Mouse (Mus musculus): ENCODE results near the gene Fryl.

The Fryl gene

GRCm38 (mm10) chr5:73255321-73256251, 833 bp downstream of the Fryl start:
- peak; percentile 45 to 55 for DNase-seq

- no peak for DNase-seq
Observed at GRCm38 (mm10) chr5:73254660-73255059, 1.8 kb downstream of the Fryl start.

DNA sequence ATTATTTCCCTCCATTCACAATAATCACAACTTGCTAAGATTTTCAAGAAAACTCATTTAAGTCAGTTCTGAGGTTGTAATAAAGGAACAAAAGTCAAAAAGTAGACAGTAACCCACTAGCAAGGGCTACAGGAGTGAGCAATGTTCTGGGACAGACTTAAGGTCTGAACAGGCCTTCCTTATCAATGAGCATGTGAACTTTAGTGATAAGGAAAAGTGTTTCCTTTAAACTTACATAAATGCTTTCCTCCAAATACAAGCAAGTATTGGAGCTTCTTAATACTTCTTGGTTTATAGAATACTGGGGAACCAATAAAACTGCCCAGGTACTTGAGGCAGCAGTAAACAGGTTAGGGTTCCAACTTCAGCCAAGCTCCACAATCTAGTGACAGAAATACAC, 3.7 kb downstream of the Fryl start:
- no peak for DNase-seq

GRCm38 (mm10) chr5:73249341-73249740, 7.1 kb downstream of the Fryl start:
- DNase-seq, result no peak

DNA sequence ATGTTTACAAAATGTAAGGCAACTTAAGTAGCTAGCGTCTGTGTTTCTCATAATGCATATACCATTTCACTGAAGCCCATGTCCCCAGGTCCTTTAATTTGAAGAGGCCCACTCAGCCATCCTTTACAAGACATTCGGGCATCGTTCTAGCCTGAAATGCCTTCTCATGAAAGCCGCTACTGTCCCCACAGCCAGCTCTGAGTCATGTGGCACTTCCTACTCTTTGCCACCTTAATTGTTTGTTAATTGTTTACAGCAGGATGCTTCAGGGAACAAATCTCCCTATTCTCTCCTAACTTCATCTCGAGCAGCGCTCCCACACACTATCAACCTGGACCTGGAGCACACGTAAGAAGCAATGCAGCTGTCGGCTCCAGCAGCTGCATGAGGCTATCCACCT, 8.2 kb downstream of the Fryl start:
- DNase-seq, result no peak

DNA sequence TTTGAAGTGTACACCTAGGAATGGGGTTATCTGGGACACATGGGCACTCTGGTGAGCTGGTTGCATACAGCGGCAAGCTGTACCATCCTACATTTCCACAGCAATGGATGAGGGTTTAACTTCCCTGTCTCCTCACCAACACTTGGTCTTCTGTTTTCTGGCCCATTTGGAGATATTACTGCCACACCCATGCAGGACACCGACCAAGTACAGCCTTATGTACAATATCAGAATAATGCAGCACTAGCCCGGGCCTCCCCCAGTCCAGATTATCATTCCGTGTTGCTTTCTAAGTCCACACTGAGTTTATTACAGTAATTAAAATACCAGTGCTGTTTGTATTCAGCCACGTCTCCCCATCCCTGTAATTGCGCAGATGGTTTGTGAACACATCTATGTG, 10.0 kb downstream of the Fryl start:
- no peak for DNase-seq

- no peak for DNase-seq
Observed at GRCm38 (mm10) chr5:73244403-73244802, 12.0 kb downstream of the Fryl start.

- no peak for DNase-seq
Observed at GRCm38 (mm10) chr5:73241966-73242365, 14.5 kb downstream of the Fryl start.

DNA sequence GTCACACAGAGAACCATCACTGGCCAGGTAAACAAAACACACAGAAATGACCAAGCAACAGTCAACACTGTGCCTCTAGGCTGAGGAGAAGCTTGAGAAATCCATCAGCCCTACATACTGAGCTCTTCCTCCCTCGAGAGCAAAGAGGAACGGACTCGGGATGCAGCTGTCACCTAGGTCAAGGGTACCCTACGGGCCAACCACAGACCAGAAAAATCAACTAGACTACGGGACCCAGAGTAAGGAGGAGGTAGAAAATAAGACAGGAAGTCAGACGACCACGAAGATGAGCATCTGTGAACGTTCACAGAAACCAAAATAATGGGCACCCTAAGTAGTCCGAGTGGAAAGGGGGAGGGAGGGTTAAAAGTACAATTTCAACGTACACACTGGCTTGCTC, 15.1 kb downstream of the Fryl start:
- no peak for DNase-seq

DNA sequence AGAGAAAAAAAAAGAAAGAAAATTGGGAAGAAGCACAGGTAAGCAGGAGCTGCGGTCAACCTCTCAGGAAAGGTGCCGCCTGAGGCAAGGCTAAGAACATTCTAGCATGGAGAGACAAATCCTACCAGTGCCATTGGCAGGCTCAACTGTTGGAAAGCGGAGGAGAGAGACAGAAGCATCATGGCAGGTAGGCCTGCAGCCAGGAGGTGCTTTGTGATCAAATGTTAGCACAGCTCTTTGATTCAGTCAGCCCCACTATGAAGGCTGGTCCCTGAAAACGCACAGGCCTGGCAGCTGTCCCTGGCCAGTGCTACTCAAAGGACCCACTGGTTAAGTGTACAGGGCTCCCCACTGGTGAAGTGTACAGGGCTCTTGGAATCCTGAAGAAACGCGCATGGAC, 16.0 kb downstream of the Fryl start:
- no peak for DNase-seq

DNA sequence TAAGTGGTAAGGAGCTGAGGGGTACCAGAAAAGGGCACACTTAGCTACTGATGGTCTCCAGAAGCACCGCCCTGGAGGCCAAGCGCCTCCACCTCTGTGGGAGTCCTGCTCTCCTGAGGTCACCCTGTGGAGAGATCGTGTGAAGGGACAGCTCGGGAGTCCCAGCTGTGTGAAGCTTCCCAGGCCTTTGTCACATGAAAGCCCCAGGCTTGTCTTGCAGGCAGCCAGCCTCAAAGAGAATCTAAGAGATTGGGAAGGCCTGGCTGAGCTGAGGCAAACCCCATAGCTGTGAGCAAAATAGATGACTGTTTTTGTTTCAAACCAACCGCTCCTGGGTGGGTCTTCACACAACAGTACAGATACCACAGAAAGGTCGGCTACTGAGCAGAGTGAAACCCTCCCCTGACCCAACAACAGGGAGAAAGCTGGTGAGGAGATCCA, 19.5 kb downstream of the Fryl start:
- no peak for DNase-seq

DNA sequence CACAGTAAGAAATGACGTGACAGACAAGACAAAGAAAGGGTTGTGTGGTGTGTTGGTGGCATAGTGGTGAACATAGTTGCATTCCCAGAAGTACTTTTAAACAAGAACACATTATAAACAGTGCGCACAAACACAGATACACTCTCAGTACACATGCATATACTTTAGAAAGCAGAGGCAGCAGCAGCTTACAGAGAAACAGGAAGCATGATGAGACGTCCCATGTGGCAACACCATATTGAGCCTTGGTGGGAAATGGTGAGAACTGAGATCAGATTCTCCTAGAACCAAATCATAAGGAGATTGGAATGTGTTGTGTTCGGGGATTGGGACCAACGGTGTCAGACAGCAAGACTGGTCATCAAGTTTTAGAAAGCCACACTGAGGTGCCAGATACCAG, 21.2 kb downstream of the Fryl start:
- DNase-seq, result no peak

- no peak for DNase-seq
Observed at GRCm38 (mm10) chr5:73233018-73233881, 23.2 kb downstream of the Fryl start.

GRCm38 (mm10) chr5:73232267-73232666, 24.2 kb downstream of the Fryl start:
- DNase-seq, result no peak

DNA sequence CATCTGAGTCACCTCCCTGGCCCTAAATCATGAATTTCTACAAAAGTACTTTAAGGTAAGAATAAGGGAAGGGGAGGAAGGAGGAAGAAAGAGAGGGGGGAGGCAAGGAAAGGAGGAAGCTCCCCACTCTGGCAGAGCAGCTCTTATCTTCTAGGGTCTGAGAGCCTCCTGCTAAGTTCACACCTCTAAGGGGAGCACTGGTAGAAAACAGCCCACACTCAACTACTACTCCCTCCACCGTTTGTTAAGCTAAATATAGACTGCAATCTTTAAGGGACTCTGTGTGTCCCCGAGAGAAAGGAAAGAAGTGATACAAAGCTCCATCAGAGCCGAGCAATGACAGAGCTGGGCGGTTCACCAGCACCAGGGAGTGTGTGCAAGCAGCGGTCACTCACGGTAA, 24.6 kb downstream of the Fryl start:
- DNase-seq, result no peak

DNA sequence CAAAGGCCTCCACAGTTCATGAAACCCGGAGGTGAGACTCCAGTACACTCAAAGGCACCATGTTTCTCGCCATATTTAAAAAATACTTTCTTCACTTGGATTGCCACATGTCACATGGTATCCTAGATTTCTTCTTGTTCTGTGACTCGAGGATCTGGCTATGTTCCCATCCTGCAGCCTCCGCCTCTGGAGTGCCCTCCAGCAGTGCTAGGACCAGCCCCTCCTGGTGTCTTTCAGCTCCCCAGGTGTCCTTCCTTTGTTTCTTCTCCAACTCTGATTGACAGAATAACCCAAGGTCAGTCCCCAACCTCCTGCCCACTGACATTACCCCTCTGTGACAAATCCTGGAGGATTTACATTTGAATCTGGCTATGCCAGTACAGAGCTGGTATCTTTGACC, 26.2 kb downstream of the Fryl start:
- no peak for DNase-seq

DNA sequence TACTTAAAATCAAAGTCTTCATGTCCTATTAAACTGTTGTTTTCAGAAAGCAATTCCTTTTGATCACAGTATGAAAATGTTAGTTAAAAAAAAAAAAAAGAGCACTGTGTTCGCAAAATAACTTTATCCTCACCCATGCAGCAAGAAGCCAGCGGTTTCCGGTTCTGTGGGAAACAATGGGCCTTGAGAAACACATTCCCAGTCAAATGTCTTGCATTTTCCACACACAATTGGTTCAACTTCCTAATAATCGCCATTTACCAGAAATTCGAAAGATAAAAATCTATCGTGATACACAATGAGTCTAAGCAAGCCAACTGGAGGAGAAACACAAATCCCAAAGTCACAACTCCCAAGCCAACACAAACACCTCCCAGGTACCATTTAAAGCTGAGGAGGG, 27.0 kb downstream of the Fryl start:
- DNase-seq, result no peak

DNA sequence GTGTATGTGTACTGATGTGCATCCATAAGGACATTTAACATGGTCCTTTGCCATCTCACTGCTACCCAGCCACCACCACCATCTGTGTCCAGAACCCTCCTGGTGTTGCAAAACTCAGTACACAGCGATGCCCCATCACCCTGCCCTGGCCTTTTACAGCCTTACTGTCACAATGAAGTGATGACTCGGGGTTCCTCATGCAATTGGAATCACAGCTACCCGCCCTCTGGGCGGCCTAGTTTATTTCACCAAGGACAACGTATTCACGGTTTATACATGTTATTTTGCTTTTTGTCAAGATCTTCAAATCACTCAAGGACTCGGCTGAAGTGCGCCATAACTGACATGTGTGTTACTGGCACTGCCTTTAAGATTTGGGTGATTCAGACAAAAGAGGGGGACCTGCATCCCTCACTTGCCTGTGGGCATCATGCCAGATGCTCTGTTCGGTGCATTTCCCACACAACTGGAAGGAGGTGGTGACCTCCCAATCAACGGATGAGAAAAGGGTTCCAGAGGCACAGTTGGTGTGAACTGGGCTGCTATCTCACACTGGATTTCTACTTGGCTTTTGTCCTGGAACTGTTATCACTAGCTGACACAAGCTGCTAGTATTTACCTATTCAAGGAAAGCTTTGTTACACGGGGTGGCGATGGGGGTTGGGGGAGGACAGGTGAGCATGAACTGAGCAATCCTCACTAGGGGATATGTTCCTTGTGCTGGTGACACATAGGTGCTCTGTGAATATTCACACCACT, 27.9 kb downstream of the Fryl start:
- DNase-seq, result no peak

GRCm38 (mm10) chr5:73227518-73228101, 28.8 kb downstream of the Fryl start:
- DNase-seq, result no peak

- no peak for DNase-seq
Observed at GRCm38 (mm10) chr5:73223065-73223464, 33.4 kb downstream of the Fryl start.

- no peak for DNase-seq
Observed at GRCm38 (mm10) chr5:73222397-73222796, 34.0 kb downstream of the Fryl start.

GRCm38 (mm10) chr5:73221826-73222225, 34.6 kb downstream of the Fryl start:
- no peak for DNase-seq

DNA sequence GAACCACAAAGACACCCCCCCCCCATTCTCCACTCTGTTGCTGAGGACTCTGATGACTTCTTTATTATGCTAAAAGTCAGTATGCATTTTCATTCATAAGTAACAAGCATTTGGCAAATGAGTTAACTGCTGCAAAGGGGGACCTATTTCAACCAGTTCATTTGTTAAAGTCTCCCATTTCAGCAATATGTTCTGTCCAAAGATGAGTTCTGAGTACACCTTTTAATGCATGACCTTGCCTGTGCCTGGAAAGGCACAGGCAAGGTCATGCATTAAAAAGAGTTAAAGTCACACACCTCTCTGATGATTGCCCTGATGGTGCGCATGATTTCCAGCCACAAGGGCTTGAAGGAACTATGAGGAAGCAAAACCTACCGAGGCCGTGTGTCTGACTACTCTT, 36.7 kb downstream of the Fryl start:
- DNase-seq, result no peak
